Mouse (Mus musculus) layer of hippocampus, adult 2 months (tissue): Measurements from ENCODE around the gene Cyth2. TPM values are rescaled to one million over a fixed set of nuclear protein-coding genes. Genes with fewer than 3 reads are reported as not detected.

Experiments
- DNase-seq, 2 experiments: peaks; one replicate each; pipeline ENCODE4 v3.0.0; 2022; ENCODE audit warnings: low spot score in 2 of 2
- H3K27ac ChIP-seq: fragments of 200-600 bp; 2 replicates; pipeline ENCODE4 v1.8.1; 2022
- H3K4me3 ChIP-seq: fragments of 200-600 bp; 2 replicates; pipeline ENCODE4 v1.8.1; 2022; ENCODE audit warnings: mild to moderate bottlenecking
- CTCF ChIP-seq: fragments of 200-600 bp; conservative IDR thresholded peaks from 2 replicates; pipeline ENCODE4 v1.8.1; 2022; ENCODE audit warnings: antibody characterized with exemption, mild to moderate bottlenecking, moderate library complexity
- total RNA-seq, 2 experiments: library from RNA; stranded (reverse); gene quantifications; 2 replicates each; pipeline ENCODE4 v1.2.3; 2021

Gene Cyth2
- total RNA-seq, 2 experiments from 2014 or later, result 144 to 149 TPM

DNA sequence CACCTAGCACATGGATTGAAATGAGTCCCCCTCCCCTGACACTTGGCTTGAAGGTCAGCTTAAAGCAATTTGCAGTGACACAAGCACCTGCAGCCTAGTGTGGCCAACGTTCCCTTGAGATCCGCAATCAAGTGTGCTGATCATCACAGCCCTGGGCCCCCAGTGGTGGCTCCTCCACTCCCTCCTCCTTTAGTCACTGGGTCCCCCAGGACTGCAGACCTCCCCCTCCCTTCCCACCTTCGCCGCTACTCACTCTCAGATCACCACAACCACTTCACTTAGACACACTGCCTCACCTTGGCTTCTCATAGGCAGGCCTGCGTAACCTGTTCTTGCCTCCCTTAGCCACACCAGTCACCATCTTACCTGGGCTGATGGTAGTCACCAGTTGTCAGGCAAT lies 8.4 kb downstream of the Cyth2 start:
- Histone ChIP-seq H3K4me3 (no peak overlapping the region), H3K27ac (peak overlapping the region; percentile 9; the same call in 1 of the 2 replicates)
- no peak for TF ChIP-seq CTCF
- DNase-seq, result no peak

DNA sequence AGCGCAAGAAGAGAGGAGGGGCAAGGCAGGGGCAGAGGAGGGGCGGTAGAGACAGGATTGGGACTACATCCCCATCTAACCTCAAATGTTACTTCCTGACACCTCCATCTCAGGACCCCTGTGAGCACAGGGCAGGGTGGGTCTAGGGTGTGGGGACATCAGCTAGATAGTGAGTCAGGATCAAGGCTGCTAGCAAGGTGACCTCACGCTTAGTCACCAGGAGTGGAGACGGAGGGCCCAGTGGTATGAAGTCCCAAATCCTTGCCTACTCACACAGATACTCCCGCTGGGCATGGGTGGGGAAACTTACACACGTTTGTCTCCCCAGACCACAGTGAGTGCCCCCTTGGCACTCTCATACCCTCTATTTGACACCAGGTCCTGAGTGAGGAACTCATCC lies 11.8 kb downstream of the Cyth2 start:
- no peak for TF ChIP-seq CTCF
- H3K4me3 ChIP-seq, result no peak overlapping the region
- DNase-seq, result no peak

DNA sequence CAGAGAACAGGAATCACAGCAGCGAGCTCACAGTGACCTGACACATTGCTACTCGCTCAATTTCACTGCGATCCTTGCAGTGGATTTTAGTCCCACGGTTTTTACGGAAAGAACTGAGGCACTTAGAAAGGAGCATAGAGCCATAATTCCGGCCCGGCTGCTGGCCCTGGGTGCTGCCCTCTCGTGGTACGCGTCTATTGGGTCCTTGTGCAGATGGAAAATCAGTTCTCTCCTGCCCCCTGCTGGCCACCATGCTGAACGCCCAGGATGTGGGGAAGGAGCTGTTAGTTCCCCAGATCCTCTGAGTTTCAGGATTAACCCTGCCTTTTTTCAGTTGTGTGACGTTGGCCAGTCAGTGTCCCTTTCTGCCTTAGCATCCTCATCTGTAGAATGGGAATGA lies 13.0 kb downstream of the Cyth2 start:
- TF ChIP-seq CTCF, result peak; percentile 97
- DNase-seq, result peak; percentile 91 to 95
- peak overlapping the region; percentile 20 for H3K4me3 ChIP-seq
- peak overlapping the region; percentile 51 for H3K27ac ChIP-seq

More for the DNA sequence above, 11.8 kb downstream of the Cyth2 start:
- H3K27ac ChIP-seq, result no peak overlapping the region

DNA sequence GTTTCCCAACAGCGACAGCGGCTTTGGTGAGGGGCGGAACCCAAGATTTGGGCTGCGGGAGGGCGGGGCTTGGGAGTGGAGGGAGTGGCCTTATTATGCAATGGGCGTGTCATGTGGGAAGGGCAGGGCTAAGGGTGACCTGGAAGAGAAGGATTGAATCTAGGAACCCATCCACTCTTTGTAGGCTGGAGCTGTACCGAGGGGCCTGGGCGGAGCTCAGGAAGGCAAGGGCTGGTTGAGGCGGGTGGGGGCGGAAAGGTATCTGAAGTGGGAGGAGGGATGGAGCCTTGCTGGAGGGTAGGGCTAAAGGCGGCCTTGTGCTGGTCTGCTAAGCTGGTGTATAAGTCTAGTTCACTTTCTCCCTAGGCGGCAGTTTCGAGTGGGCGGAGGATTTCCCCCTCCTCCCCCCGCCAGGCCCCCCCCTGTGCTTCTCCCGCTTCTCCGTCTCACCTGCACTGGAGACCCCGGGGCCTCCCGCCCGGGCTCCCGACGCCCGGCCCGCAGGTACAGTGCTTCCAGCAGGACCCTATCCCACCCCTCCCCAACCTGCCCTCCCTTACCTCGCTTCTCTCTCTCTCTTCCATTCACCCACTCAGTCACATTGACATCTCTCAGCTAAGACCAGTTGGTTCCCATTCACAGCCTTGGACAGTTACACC lies 13.7 kb downstream of the Cyth2 start:
- no peak overlapping the region; the same call in 1 of the 2 replicates for H3K4me3 ChIP-seq
- no peak for DNase-seq
- TF ChIP-seq CTCF, result no peak
- H3K27ac ChIP-seq, result peak overlapping the region; percentile 51

DNA sequence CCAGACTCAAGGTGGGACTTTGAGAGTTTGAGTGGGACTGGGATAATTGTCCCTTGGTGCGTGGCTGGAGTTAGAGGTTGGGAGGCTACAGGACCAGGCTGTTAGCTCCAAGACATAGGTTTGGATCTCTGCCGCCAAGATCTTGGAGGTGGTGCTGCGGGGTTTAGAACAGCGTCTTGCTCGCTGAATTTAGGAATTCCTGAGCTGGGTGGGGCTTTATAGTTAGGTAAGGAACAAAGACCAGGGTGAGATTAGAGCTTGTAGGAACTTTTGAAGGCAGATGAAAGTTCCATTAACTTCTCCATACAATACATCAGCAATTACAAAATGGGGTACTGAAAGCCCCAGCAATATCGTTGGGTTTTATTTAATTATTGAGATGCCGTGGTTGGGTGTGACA lies 14.4 kb downstream of the Cyth2 start:
- no peak for TF ChIP-seq CTCF
- H3K4me3 ChIP-seq, result no peak overlapping the region
- H3K27ac ChIP-seq, result no peak overlapping the region
- DNase-seq, result no peak

DNA sequence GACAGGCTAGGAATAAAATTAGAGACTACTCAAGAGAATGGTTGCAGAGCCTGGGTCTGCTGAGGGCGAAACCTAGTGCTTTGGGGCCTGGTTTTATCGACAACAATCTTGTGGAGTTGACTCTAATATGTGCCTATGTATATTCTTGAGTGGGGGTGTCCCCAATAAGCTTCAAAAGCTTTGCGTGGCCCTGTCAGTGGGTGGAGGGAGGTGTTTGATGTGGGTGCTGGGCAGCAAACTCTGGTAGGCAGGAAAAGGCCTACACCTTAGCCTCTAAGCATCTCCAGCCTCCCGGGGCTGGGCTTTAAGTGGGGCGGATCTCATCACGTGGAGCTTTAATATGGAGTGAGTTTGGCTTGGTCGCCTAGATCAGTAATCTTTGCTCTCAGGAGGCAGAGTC lies 15.4 kb downstream of the Cyth2 start:
- DNase-seq, result no peak
- no peak overlapping the region for H3K27ac ChIP-seq
- H3K4me3 ChIP-seq, result no peak overlapping the region

DNA sequence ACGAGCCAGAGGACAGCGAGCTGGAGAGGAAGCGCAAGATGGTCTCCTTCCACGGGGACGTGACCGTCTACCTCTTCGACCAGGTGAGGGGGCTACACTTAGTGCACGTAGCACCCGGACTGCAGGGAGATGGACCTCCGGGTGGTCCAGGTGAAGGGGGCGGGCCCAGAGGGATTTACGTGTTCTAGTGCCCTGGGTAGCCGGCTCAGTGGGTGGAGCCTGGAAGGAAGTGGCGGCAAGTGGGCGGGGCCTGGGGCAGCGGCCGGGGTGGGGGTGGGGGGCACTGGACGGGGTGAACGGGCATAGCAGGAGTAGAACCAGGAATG lies 15.9 kb downstream of the Cyth2 start:
- DNase-seq, result no peak
- no peak for TF ChIP-seq CTCF
- peak overlapping the region; percentile 32; the same call in 1 of the 2 replicates for H3K4me3 ChIP-seq

More for the DNA sequence above, 15.4 kb downstream of the Cyth2 start:
- no peak for TF ChIP-seq CTCF

DNA sequence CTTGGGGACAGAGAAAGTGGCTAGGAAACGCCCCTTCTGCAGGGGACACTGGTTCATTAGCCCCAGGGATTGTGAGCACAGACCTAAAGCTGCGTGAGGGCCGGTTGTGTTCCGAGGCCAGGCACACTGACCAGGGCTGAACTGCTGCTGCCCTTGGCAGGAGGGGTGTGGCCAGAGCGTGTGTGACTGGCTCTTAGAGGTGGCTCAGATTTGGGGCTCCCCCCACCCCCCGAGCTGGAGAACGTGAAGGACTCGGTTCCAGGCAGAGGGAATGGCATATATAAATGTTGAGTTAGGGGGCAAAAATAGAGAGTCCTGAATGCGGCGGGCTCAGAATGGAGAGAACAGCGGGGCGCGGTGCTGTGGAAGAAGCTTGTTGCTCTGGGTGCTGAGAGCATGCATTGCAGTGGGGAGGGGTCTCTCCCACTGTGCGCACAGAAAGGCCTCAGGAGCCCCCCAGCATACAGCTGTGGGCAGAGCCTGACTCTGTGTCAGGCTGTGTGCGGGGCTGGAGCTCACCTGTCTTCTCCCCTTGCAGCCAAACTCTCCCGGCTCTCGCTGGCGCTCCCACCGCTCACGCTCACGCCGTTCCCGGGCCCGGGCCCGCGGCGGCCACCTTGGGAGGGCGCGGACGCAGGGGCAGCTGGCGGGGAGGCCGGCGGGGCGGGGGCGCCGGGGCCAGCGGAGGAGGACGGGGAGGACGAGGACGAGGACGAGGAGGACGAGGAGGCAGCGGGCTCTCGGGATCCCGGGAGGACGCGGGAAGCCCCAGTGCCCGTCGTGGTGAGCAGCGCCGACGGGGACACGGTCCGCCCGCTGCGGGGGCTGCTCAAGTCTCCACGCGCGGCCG lies 16.5 kb downstream of the Cyth2 start:
- peak overlapping the region; percentile 55; the same call in 1 of the 2 replicates for H3K27ac ChIP-seq
- TF ChIP-seq CTCF, result no peak
- no peak for DNase-seq
- H3K4me3 ChIP-seq, result peak overlapping the region; percentile 32; the same call in 1 of the 2 replicates

More for the DNA sequence above, 15.9 kb downstream of the Cyth2 start:
- H3K27ac ChIP-seq, result peak overlapping the region; percentile 55; the same call in 1 of the 2 replicates

DNA sequence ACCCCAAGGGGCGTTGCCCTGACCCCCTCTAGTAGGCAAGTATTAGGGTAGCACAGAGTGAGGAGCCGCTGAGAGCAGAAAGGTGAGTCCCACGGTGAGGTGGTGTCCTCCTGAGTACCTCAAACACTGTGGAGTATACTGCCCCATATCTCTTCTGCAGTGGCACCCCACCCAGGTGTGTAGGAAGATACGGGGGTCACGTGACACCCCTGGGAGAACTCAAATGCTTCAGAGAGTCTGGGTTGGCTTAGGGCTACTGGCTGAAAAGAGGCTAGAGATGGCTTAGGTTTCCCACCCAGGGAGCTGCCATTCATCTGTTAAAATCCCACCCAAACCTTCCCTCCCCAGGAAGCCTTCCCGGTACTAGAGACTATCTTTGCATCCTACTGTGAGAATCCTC lies 17.4 kb downstream of the Cyth2 start:
- DNase-seq, result no peak
- TF ChIP-seq CTCF, result no peak
- peak overlapping the region; percentile 55; the same call in 1 of the 2 replicates for H3K27ac ChIP-seq
- H3K4me3 ChIP-seq, result no peak overlapping the region

DNA sequence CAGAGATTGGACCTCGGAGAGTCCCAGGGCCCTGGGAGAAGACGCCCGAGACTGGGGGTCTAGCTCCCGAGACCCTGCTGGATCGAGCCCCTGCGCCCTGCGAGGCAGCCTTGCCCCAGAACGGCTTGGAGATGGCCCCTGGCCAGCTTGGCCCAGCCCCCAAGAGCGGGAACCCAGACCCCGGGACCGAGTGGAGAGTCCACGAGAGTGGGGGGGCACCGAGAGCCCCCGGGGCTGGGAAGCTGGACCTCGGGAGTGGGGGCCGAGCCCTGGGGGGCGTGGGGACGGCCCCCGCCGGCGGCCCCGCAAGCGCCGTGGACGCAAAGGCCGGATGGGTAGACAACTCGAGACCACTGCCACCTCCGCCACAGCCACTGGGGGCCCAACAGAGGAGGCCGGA lies 19.4 kb downstream of the Cyth2 start:
- no peak for TF ChIP-seq CTCF

DNA sequence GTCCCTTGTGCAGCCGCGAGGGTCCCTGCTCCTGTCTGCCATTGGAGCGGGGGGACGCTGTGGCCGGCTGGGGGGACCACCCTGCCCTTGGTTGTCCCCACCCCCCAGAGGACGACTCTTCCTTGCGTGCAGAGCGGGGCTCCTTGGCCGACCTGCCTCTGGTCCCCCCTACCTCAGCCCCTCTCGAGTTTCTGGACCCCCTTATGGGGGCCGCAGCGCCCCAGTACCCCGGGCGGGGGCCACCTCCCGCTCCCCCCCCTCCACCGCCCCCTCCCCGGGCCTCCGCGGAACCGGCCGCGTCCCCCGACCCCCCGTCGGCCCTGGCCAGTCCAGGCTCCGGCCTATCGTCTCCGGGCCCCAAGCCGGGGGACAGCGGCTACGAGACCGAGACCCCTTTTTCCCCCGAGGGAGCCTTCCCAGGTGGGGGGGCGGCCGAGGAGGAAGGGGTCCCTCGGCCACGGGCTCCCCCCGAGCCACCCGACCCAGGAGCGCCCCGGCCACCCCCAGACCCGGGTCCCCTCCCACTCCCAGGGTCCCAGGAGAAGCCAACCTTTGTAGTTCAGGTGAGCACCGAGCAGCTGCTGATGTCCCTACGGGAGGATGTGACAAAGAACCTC lies 20.3 kb downstream of the Cyth2 start:
- DNase-seq, result no peak
- TF ChIP-seq CTCF, result no peak
- Histone ChIP-seq H3K4me3 (no peak overlapping the region), H3K27ac (no peak overlapping the region)

More for the DNA sequence above, 19.4 kb downstream of the Cyth2 start:
- no peak overlapping the region for H3K4me3 ChIP-seq
- no peak for DNase-seq
- no peak overlapping the region for H3K27ac ChIP-seq

DNA sequence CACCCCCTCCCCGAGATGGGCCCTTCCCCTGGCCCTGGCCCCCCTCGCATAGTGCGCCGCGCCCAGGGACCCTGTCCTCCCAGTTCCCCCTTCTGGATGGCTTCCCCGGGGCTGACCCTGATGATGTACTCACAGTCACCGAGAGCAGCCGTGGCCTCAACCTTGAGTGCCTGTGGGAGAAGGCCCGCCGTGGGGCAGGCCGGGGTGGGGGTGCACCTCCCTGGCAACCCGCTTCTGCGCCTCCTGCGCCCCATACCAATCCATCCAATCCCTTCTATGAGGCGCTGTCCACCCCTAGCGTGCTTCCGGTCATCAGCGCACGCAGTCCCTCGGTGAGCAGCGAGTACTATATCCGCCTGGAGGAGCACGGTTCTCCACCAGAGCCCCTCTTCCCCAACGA lies 21.1 kb downstream of the Cyth2 start:
- no peak overlapping the region for H3K4me3 ChIP-seq
- DNase-seq, result peak in 1 of 2 experiments; percentile 7
- no peak overlapping the region for H3K27ac ChIP-seq
- TF ChIP-seq CTCF, result no peak
